Mouse (Mus musculus): Measurements from ENCODE around the gene Abca2. TPM values are rescaled to one million over a fixed set of nuclear protein-coding genes. Genes with fewer than 3 reads are reported as not detected.
A peak's percentile ranks its signal among the peaks of the same experiment; 100 is the strongest.

The Abca2 gene
- polyA plus RNA-seq, 1 experiment from 2014 or later, result 17.3 TPM

GRCm38 (mm10) chr2:25456205-25456953, 27.9 kb downstream of the Abca2 start, which contains the start of gene Clic3:
Gene Clic3 (plus strand): TSS chr2:25456838.
- peaks cover 18% of the 10 kb centered on the region for H3K36me3 ChIP-seq (ENCODE audit: control insufficient read depth, insufficient read depth, low read length)
- H3K27me3 ChIP-seq (ENCODE audit: control insufficient read depth, insufficient read depth, low read depth, low read length), result no peaks in the 10 kb centered on the region
- H3K4me3 ChIP-seq (ENCODE audit: low read depth, low read length), result no peak within 1 kb of the TSS
- H3K27ac ChIP-seq (ENCODE audit: low read length), result no peak within 1 kb of the TSS
- ATAC-seq, result no peak
- no peaks in the 10 kb centered on the region for H3K9me3 ChIP-seq (replicated peaks; ENCODE audit: control insufficient read depth, low read length, poor library complexity, severe bottlenecking)
- no peak within 1 kb of the TSS for H3K9ac ChIP-seq (ENCODE audit: low read depth, low read length)
- 66% methylated on average over 14 of the region's 14 CpGs for WGBS
- H3K4me2 ChIP-seq (ENCODE audit: low read length), result no peak within 1 kb of the TSS
- H3K4me1 ChIP-seq (ENCODE audit: control insufficient read depth, insufficient read depth, low read length), result peaks cover 19% of the 10 kb centered on the region

- WGBS, result 84% methylated on average over 9 of the region's 9 CpGs
- Histone ChIP-seq H3K27me3 (ENCODE audit: control insufficient read depth, insufficient read depth, low read depth, low read length) (no peaks in the 10 kb centered on the region), H3K27ac (ENCODE audit: low read length) (no peak overlapping the region), H3K36me3 (ENCODE audit: control insufficient read depth, insufficient read depth, low read length) (peaks cover 18% of the 10 kb centered on the region), H3K9me3 (replicated peaks; ENCODE audit: control insufficient read depth, low read length, poor library complexity, severe bottlenecking) (no peaks in the 10 kb centered on the region), H3K4me3 (ENCODE audit: low read depth, low read length) (no peak overlapping the region), H3K4me1 (ENCODE audit: control insufficient read depth, insufficient read depth, low read length) (peaks cover 22% of the 10 kb centered on the region), H3K4me2 (ENCODE audit: low read length) (no peak overlapping the region), H3K9ac (ENCODE audit: low read depth, low read length) (no peak overlapping the region)
- ATAC-seq, result no peak
Measured at GRCm38 (mm10) chr2:25457022-25457896, 28.8 kb downstream of the Abca2 start.

- Histone ChIP-seq H3K27me3 (ENCODE audit: control insufficient read depth, insufficient read depth, low read depth, low read length) (no peaks in the 10 kb centered on the region), H3K27ac (ENCODE audit: low read length) (no peak overlapping the region), H3K4me3 (ENCODE audit: low read depth, low read length) (no peak overlapping the region), H3K9me3 (replicated peaks; ENCODE audit: control insufficient read depth, low read length, poor library complexity, severe bottlenecking) (no peaks in the 10 kb centered on the region), H3K9ac (ENCODE audit: low read depth, low read length) (no peak overlapping the region), H3K4me1 (ENCODE audit: control insufficient read depth, insufficient read depth, low read length) (peaks cover 22% of the 10 kb centered on the region), H3K4me2 (ENCODE audit: low read length) (no peak overlapping the region), H3K36me3 (ENCODE audit: control insufficient read depth, insufficient read depth, low read length) (peaks cover 18% of the 10 kb centered on the region)
- WGBS, result 77% methylated on average over 5 of the region's 5 CpGs
- no peak for ATAC-seq
Measured at GRCm38 (mm10) chr2:25458911-25459310, 30.4 kb downstream of the Abca2 start.

DNA sequence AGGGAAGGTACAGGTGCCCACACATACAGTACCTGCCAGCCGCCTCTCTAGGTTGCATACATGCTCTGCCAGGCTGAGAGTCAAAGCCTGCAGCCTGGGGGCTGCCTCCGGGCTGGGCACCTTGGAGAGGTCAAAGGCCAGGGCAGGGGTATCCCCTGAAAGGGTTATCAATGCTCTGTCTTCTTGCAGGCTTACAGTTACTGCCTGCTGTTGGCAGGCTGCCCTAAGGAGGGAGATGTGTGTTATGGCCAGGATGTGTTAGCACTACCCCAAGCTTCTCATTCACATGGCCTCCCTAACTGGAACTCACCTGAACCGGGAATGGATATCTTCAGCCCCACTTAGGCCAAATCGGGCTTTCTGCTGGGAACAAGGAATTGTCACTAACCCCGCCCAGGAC, 31.6 kb downstream of the Abca2 start:
- H3K4me1 ChIP-seq (ENCODE audit: control insufficient read depth, insufficient read depth, low read length), result peaks cover 22% of the 10 kb centered on the region
- H3K27me3 ChIP-seq (ENCODE audit: control insufficient read depth, insufficient read depth, low read depth, low read length), result no peaks in the 10 kb centered on the region
- ATAC-seq, result peak; percentile 27
- H3K9ac ChIP-seq (ENCODE audit: low read depth, low read length), result peak overlapping the region; percentile 85
- H3K4me3 ChIP-seq (ENCODE audit: low read depth, low read length), result peak overlapping the region; percentile 59
- H3K36me3 ChIP-seq (ENCODE audit: control insufficient read depth, insufficient read depth, low read length), result peaks cover 18% of the 10 kb centered on the region
- H3K4me2 ChIP-seq (ENCODE audit: low read length), result peak overlapping the region; percentile 98
- H3K27ac ChIP-seq (ENCODE audit: low read length), result peak overlapping the region; percentile 91
- 31% methylated on average over 5 of the region's 5 CpGs for WGBS
- H3K9me3 ChIP-seq (replicated peaks; ENCODE audit: control insufficient read depth, low read length, poor library complexity, severe bottlenecking), result no peaks in the 10 kb centered on the region

DNA sequence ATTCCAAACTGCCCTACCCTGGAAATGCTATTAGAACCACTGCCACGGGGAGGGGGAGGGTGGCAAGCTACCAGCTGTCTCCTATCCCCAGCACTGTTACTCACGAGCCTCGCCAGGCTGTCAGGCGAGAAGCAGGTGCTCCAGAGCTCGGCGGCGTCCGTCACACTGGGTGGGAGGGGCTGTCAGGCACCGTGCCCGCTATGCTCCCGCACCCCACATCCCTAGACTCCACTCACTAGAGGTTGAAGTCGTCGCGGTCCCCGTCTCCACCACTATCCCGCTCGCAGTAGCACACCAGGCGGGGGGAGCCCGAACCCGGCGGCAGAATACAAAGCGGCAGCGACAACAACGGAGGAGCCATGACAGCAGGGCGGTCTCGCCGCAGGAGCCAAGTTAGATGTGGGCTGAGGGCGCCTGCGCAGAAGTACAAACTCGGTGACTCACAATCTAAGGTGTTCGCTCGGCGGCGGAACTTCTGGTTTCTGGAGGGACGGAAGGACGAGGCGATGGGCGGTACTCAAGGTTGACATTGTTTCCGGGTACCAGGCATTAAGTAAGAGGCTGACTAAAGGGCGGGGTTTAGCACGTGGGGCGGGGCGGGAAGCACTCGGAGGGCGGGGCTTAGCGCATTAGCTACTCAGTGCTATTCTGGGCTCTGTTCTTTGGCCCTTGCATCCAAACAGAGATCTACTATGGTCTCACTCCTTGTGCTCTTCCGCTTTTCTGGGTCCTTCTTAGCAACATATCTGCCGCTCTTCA, 32.2 kb downstream of the Abca2 start, which contains the start of gene Paxx:
Gene Paxx, minus strand, starts transcription at position 544 of the 759 bp plus-strand sequence.
- Histone ChIP-seq H3K36me3 (ENCODE audit: control insufficient read depth, insufficient read depth, low read length) (peaks cover 18% of the 10 kb centered on the region), H3K9ac (ENCODE audit: low read depth, low read length) (peak within 1 kb of the TSS; percentile 85), H3K4me3 (ENCODE audit: low read depth, low read length) (peak within 1 kb of the TSS; percentile 59), H3K4me1 (ENCODE audit: control insufficient read depth, insufficient read depth, low read length) (peaks cover 22% of the 10 kb centered on the region), H3K27me3 (ENCODE audit: control insufficient read depth, insufficient read depth, low read depth, low read length) (no peaks in the 10 kb centered on the region), H3K27ac (ENCODE audit: low read length) (peak within 1 kb of the TSS; percentile 91), H3K4me2 (ENCODE audit: low read length) (peak within 1 kb of the TSS; percentile 98), H3K9me3 (replicated peaks; ENCODE audit: control insufficient read depth, low read length, poor library complexity, severe bottlenecking) (no peaks in the 10 kb centered on the region)
- peak; percentile 92 for ATAC-seq
- under 1% methylated on average over 48 of the region's 48 CpGs for WGBS

DNA sequence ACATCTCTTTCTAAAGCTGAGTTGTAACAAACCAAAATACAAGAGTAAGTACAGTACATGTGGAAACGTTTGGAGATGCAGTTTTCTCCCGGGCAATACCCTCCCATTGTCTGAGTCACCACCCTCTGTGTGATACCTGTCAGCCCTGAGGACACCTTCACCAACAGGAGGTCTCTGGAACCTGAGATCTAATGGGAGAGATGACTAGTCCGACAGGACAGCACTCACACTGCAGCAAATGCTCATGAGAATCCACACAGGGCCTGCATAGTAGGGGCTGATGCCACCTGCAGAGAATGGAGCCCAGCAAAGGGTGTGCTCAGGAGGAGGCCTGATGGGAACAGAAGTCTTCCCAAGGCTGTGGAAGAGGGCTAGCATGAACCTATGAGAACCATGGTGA, 32.9 kb downstream of the Abca2 start:
- H3K9ac ChIP-seq (ENCODE audit: low read depth, low read length), result peak overlapping the region; percentile 85
- H3K9me3 ChIP-seq (replicated peaks; ENCODE audit: control insufficient read depth, low read length, poor library complexity, severe bottlenecking), result no peaks in the 10 kb centered on the region
- peaks cover 18% of the 10 kb centered on the region for H3K36me3 ChIP-seq (ENCODE audit: control insufficient read depth, insufficient read depth, low read length)
- peak overlapping the region; percentile 98 for H3K4me2 ChIP-seq (ENCODE audit: low read length)
- WGBS, result 24% methylated on average over 3 of the region's 3 CpGs
- ATAC-seq, result peak; percentile 12
- H3K27ac ChIP-seq (ENCODE audit: low read length), result peak overlapping the region; percentile 91
- H3K27me3 ChIP-seq (ENCODE audit: control insufficient read depth, insufficient read depth, low read depth, low read length), result no peaks in the 10 kb centered on the region
- H3K4me3 ChIP-seq (ENCODE audit: low read depth, low read length), result peak overlapping the region; percentile 59
- peaks cover 22% of the 10 kb centered on the region for H3K4me1 ChIP-seq (ENCODE audit: control insufficient read depth, insufficient read depth, low read length)

DNA sequence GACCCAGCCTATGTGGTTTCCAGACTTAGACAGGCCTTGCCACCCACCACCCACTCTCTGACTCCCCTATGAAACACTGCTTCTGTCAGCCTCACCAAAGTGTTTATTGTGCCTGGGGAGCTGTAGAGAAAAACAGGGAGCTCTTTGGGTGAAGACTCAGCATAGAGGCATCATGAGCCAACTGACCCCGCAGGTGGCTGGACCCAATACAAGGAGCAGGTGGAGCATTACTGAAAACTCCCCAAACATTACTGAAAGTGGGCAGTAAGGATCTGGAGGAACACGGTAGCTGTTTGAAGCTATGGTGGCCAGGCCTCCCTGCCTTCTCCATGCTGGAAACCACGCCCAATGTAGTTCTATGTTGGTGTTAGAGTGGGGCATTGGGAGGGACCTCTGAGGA, 35.1 kb downstream of the Abca2 start:
- Histone ChIP-seq H3K36me3 (ENCODE audit: control insufficient read depth, insufficient read depth, low read length) (peaks cover 9% of the 10 kb centered on the region), H3K27ac (ENCODE audit: low read length) (no peak overlapping the region), H3K9ac (ENCODE audit: low read depth, low read length) (no peak overlapping the region), H3K4me3 (ENCODE audit: low read depth, low read length) (no peak overlapping the region), H3K4me1 (ENCODE audit: control insufficient read depth, insufficient read depth, low read length) (peaks cover 22% of the 10 kb centered on the region), H3K27me3 (ENCODE audit: control insufficient read depth, insufficient read depth, low read depth, low read length) (no peaks in the 10 kb centered on the region), H3K9me3 (replicated peaks; ENCODE audit: control insufficient read depth, low read length, poor library complexity, severe bottlenecking) (no peaks in the 10 kb centered on the region), H3K4me2 (ENCODE audit: low read length) (no peak overlapping the region)
- ATAC-seq, result no peak
- WGBS, result 92% methylated on average over 3 of the region's 3 CpGs

- H3K4me3 ChIP-seq (ENCODE audit: low read depth, low read length), result no peak overlapping the region
- 92% methylated on average over 2 of the region's 2 CpGs for WGBS
- no peaks in the 10 kb centered on the region for H3K9me3 ChIP-seq (replicated peaks; ENCODE audit: control insufficient read depth, low read length, poor library complexity, severe bottlenecking)
- H3K4me1 ChIP-seq (ENCODE audit: control insufficient read depth, insufficient read depth, low read length), result peaks cover 6% of the 10 kb centered on the region
- H3K9ac ChIP-seq (ENCODE audit: low read depth, low read length), result no peak overlapping the region
- ATAC-seq, result no peak
- no peak overlapping the region for H3K27ac ChIP-seq (ENCODE audit: low read length)
- H3K36me3 ChIP-seq (ENCODE audit: control insufficient read depth, insufficient read depth, low read length), result no peaks in the 10 kb centered on the region
- no peaks in the 10 kb centered on the region for H3K27me3 ChIP-seq (ENCODE audit: control insufficient read depth, insufficient read depth, low read depth, low read length)
- no peak overlapping the region for H3K4me2 ChIP-seq (ENCODE audit: low read length)
Measured at GRCm38 (mm10) chr2:25465256-25465655, 36.8 kb downstream of the Abca2 start.

All from midbrain, embryonic 16.5 days (tissue).